Mouse (Mus musculus) midbrain, embryonic 16.5 days (tissue): Measurements from ENCODE around the gene Camkk2. TPM values are rescaled to one million over a fixed set of nuclear protein-coding genes. Genes with fewer than 3 reads are reported as not detected.

Experiments
- ATAC-seq: fragments of 200-750 bp; cut with Nextera tagmentation; 2 replicates; pipeline ENCODE4 v1.8.0; 2017; ENCODE audit warnings: moderate TSS enrichment
- H3K27ac ChIP-seq: fragments of 300-500 bp; sonication (generic); 2 replicates; pipeline ENCODE4 v1.5.1; 2014; ENCODE audit warnings: mild to moderate bottlenecking, low read length, mixed read lengths
- H3K27me3 ChIP-seq: fragments of 300-500 bp; sonication (generic); 2 replicates; pipeline ENCODE4 v1.6.1; 2014; ENCODE audit warnings: low read depth, low read length, mixed read lengths; ENCODE audit not compliant: control insufficient read depth, insufficient read depth
- H3K36me3 ChIP-seq: fragments of 300-500 bp; sonication (generic); 2 replicates; pipeline ENCODE4 v1.6.1; 2014; ENCODE audit warnings: mild to moderate bottlenecking, low read length, moderate library complexity, mixed read lengths; ENCODE audit not compliant: control insufficient read depth, insufficient read depth
- H3K4me1 ChIP-seq: fragments of 300-500 bp; sonication (generic); 2 replicates; pipeline ENCODE4 v1.6.1; 2014; ENCODE audit warnings: mild to moderate bottlenecking, low read length, mixed read lengths; ENCODE audit not compliant: control insufficient read depth, insufficient read depth
- H3K4me2 ChIP-seq: fragments of 300-500 bp; sonication (generic); 2 replicates; pipeline ENCODE4 v1.6.1; 2014; ENCODE audit warnings: mild to moderate bottlenecking, low read length, mixed read lengths
- H3K4me3 ChIP-seq: fragments of 300-500 bp; sonication (generic); 2 replicates; pipeline ENCODE4 v1.5.1; 2014; ENCODE audit warnings: low read depth, mild to moderate bottlenecking, low read length, moderate library complexity, mixed read lengths
- H3K9ac ChIP-seq: fragments of 300-500 bp; sonication (generic); 2 replicates; pipeline ENCODE4 v1.6.1; 2014; ENCODE audit warnings: low read depth, low read length, mixed read lengths
- H3K9me3 ChIP-seq: fragments of 300-500 bp; sonication (generic); replicated peaks from 2 replicates; pipeline ENCODE4 v1.6.1; 2014; ENCODE audit warnings: mild to moderate bottlenecking, low read length, mixed read lengths; ENCODE audit not compliant: control insufficient read depth, poor library complexity, severe bottlenecking
- WGBS: fragments of 180-500 bp; shearing (Covaris S2); extraction: QIAGEN DNeasy Blood & Tissue Kit; methylation state at CpG from one replicate; pipeline ENCODE4 v1.1.7; 2014; 5-methylcytosine and 5-hydroxymethylcytosine counted together
- polyA plus RNA-seq: library from polyadenylated mRNA; unstranded; fragments of >200 nt; fragmentation: Nextera tagmentation; extraction: Ambion mirVana; gene quantifications from 2 replicates; pipeline ENCODE4 v1.2.1, GENCODE M21; 2015

Camkk2 gene
- polyA plus RNA-seq, 1 experiment from 2014 or later: 69.5 TPM

GRCm38 (mm10) chr5:122811364-122812079 is 32.3 kb upstream of the Camkk2 start:
- 91% methylated on average over 9 of the region's 9 CpGs for WGBS
- no peak for ATAC-seq
- Histone ChIP-seq H3K27ac (no peak overlapping the region), H3K4me3 (no peak overlapping the region), H3K9ac (no peak overlapping the region), H3K4me2 (no peak overlapping the region), H3K36me3 (peaks cover 40% of the 10 kb centered on the region), H3K9me3 (no peaks in the 10 kb centered on the region), H3K4me1 (no peaks in the 10 kb centered on the region), H3K27me3 (no peaks in the 10 kb centered on the region)

GRCm38 (mm10) chr5:122805503-122805902 is 26.3 kb upstream of the Camkk2 start:
- ATAC-seq: no peak
- Histone ChIP-seq H3K4me1 (no peaks in the 10 kb centered on the region), H3K9me3 (no peaks in the 10 kb centered on the region), H3K4me3 (no peak overlapping the region), H3K9ac (no peak overlapping the region), H3K27ac (no peak overlapping the region), H3K27me3 (no peaks in the 10 kb centered on the region), H3K36me3 (peaks cover 42% of the 10 kb centered on the region), H3K4me2 (no peak overlapping the region)
- 58% methylated on average over 3 of the region's 3 CpGs for WGBS

GRCm38 (mm10) chr5:122802706-122803105 is 23.5 kb upstream of the Camkk2 start:
- ATAC-seq: no peak
- Histone ChIP-seq H3K27me3 (no peaks in the 10 kb centered on the region), H3K9ac (no peak overlapping the region), H3K4me3 (no peak overlapping the region), H3K4me1 (peaks cover 5% of the 10 kb centered on the region; the same call in 1 of the 2 replicates), H3K27ac (no peak overlapping the region), H3K4me2 (no peak overlapping the region), H3K36me3 (peaks cover 53% of the 10 kb centered on the region), H3K9me3 (no peaks in the 10 kb centered on the region)
- WGBS: 88% methylated on average over 9 of the region's 9 CpGs

- ATAC-seq: no peak
- Histone ChIP-seq H3K9ac (no peak overlapping the region), H3K27me3 (no peaks in the 10 kb centered on the region), H3K36me3 (peaks cover 50% of the 10 kb centered on the region), H3K27ac (no peak overlapping the region), H3K4me1 (peaks cover 5% of the 10 kb centered on the region; the same call in 1 of the 2 replicates), H3K9me3 (no peaks in the 10 kb centered on the region), H3K4me3 (no peak overlapping the region), H3K4me2 (no peak overlapping the region)
- 93% methylated on average over 8 of the region's 8 CpGs for WGBS
Observed at GRCm38 (mm10) chr5:122801684-122802083, 22.5 kb upstream of the Camkk2 start.

GRCm38 (mm10) chr5:122800345-122801010 is 21.3 kb upstream of the Camkk2 start:
- Histone ChIP-seq H3K4me2 (no peak overlapping the region), H3K27me3 (no peaks in the 10 kb centered on the region), H3K9ac (no peak overlapping the region), H3K4me1 (peaks cover 5% of the 10 kb centered on the region; the same call in 1 of the 2 replicates), H3K4me3 (no peak overlapping the region), H3K9me3 (no peaks in the 10 kb centered on the region), H3K36me3 (peaks cover 47% of the 10 kb centered on the region), H3K27ac (peak overlapping the region; percentile 38)
- WGBS: 79% methylated on average over 13 of the region's 13 CpGs
- no peak for ATAC-seq

GRCm38 (mm10) chr5:122799379-122800344 is 20.5 kb upstream of the Camkk2 start:
- no peak overlapping the region for H3K4me2 ChIP-seq
- no peaks in the 10 kb centered on the region for H3K27me3 ChIP-seq
- H3K4me3 ChIP-seq: no peak overlapping the region
- peak overlapping the region; percentile 57 for H3K27ac ChIP-seq
- no peaks in the 10 kb centered on the region for H3K9me3 ChIP-seq
- ATAC-seq: no peak
- 81% methylated on average over 17 of the region's 17 CpGs for WGBS
- H3K36me3 ChIP-seq: peaks cover 40% of the 10 kb centered on the region
- no peak overlapping the region for H3K9ac ChIP-seq
- peaks cover 5% of the 10 kb centered on the region; the same call in 1 of the 2 replicates for H3K4me1 ChIP-seq

- no peaks in the 10 kb centered on the region for H3K27me3 ChIP-seq
- no peak overlapping the region for H3K9ac ChIP-seq
- no peak overlapping the region for H3K4me2 ChIP-seq
- H3K4me3 ChIP-seq: no peak overlapping the region
- H3K36me3 ChIP-seq: peaks cover 41% of the 10 kb centered on the region
- peak; percentile 58 for ATAC-seq
- H3K9me3 ChIP-seq: no peaks in the 10 kb centered on the region
- H3K4me1 ChIP-seq: peaks cover 5% of the 10 kb centered on the region; the same call in 1 of the 2 replicates
- 56% methylated on average over 17 of the region's 17 CpGs for WGBS
- peak overlapping the region; percentile 57 for H3K27ac ChIP-seq
Observed at GRCm38 (mm10) chr5:122798557-122799378, 19.6 kb upstream of the Camkk2 start.

- Histone ChIP-seq H3K27me3 (no peaks in the 10 kb centered on the region), H3K4me1 (peaks cover 5% of the 10 kb centered on the region; the same call in 1 of the 2 replicates), H3K4me3 (no peak overlapping the region), H3K27ac (0 out of 2 replicates have a peak overlapping the region, but pooled peaks have one; percentile 24), H3K9me3 (no peaks in the 10 kb centered on the region), H3K4me2 (no peak overlapping the region), H3K9ac (no peak overlapping the region), H3K36me3 (peaks cover 40% of the 10 kb centered on the region)
- 90% methylated on average over 3 of the region's 3 CpGs for WGBS
- ATAC-seq: no peak
Observed at GRCm38 (mm10) chr5:122797866-122798265, 18.7 kb upstream of the Camkk2 start.
